Mouse (Mus musculus): Measurements from ENCODE around the gene Lypd5. TPM values are rescaled to one million over a fixed set of nuclear protein-coding genes. Genes with fewer than 3 reads are reported as not detected.
"Not testable (repeated sequence)": the region's sequence is repeated elsewhere in the genome, so short reads cannot be mapped to it uniquely, and the experiment has no call there.

Gene Lypd5
- total RNA-seq, 2 experiments from 2014 or later, result not detected

DNA sequence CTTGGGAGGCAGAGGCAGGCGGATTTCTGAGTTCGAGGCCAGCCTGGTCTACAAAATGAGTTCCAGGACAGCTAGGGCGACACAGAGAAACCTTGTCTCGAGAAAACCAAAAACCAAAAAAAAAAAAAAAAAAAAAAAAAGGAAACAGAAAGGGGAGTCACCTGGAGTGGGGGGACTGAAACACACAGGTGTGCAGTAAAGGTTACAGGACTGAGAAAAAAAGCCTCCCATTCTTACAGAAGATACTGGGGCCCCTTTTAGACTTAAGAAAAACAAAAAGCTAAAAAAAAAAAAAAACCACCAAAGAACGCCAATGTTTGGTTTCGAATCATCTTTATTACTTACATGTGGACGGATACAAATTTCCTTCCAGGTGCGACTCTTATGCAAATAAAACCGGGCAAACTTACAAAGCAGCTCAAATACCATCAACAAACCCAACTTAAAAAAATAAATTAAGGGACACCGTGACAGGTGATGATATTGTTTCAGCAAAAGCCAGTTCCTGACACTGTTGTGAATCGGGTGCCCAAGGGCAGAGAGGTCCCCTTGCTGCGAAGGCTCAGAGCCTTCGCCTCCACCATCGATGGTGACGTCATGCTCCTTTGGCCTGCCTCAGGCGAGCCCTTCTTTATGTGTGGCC is 33.9 kb downstream of the Lypd5 start:
- no peak for DNase-seq

- no peak for DNase-seq
These were observed 35.1 kb downstream of the Lypd5 start for GRCm38 (mm10) chr7:24384070-24384469.

DNA sequence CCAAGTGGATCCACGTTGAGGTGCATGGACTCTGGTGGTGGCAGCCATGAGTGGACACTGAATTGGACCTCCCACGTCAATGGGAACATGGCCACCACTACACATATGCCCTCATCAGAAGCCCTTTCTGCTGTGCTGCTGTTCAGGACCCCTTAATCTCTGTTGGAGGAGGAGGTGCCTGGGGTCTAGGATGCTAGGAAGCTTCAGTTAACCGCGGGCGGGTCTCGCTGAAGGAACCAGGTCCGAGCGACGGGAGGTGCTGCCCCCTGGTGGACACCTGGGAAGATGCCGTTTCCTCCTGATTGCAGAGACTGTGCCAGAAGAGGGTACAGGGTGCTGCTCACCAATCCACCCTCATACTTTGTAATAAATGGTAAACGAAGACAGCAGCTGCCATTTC is 35.8 kb downstream of the Lypd5 start:
- no peak for DNase-seq

GRCm38 (mm10) chr7:24387059-24387556 is 38.1 kb downstream of the Lypd5 start:
- peak; percentile 68 for DNase-seq

- peak; percentile 6 for DNase-seq
These were observed 40.7 kb downstream of the Lypd5 start for GRCm38 (mm10) chr7:24389516-24390187.

GRCm38 (mm10) chr7:24390512-24390911 is 41.5 kb downstream of the Lypd5 start:
- no peak for DNase-seq

DNA sequence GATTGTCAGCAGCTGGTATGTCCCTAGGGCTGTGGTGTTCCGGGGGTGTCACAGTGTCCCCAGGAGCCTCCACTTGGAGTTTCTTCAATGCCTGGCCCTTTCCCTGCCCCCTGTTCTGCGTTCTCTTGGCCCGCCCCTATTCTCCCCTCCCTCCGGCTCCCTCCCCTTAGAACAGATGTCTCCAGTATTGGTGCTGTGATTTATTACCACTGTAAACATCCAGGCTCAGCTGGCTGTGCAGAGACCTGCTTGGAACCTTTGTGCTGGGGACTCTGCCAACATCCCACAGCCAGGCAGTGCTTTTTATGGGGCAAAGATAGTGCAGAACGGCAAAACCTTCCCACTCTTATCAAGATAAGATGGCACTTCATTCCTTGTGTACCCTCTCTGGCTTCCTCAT is 42.1 kb downstream of the Lypd5 start:
- DNase-seq, result no peak

GRCm38 (mm10) chr7:24391687-24392086 is 42.7 kb downstream of the Lypd5 start:
- DNase-seq, result no peak

- DNase-seq, result no peak
These were observed 45.1 kb downstream of the Lypd5 start for GRCm38 (mm10) chr7:24394054-24394453.

- DNase-seq, result no peak
These were observed 45.6 kb downstream of the Lypd5 start for GRCm38 (mm10) chr7:24394475-24395161.

GRCm38 (mm10) chr7:24396832-24397231 is 47.8 kb downstream of the Lypd5 start:
- no peak for DNase-seq

GRCm38 (mm10) chr7:24398364-24398913 is 49.4 kb downstream of the Lypd5 start:
- no peak for DNase-seq

DNA sequence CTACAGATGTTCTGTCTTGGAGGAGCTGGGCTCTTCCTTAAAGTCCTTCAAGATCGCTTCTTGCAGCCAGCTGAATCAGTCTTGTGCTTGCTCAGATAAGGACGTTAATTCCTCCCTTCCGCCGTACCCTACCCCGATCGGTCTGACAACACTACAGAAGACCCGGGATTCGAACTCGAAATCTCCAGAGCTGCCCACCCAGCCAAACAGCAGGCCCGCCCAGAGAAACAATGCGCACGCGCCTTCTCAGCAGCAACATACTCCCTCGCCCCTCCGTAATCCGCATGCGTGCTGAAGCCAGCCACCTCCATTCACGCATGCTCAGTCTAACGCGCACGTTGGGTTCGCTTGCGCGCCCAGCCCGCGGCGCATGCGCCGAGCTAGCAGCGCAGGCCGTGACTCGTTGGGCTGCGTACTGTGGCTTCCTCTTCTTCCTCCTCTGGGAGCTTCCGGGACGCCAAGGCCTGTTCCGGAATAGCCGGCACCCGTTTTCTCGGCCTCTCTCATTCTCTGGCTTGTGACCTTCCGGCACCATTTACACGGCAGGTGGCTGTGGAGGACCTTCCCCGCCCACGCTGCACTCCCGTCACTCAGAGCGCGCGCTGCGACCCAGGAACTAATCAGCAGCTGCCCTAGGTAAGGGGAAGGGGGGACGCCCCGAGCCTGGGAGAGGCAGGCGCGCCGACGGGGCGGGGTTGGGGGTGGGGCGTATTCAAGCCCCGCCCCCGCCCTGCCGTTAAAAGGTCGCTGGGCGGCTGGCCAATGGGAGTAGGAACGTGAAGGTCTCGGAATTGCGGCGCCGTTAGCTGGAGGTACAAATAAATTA is 50.5 kb downstream of the Lypd5 start, which contains the start of gene Smg9:
Smg9 (plus strand) TSS at position 364 of the 826 bp plus-strand sequence.
- DNase-seq, result peak; percentile 97

GRCm38 (mm10) chr7:24400082-24400452 is 51.1 kb downstream of the Lypd5 start:
- peak; percentile 6 for DNase-seq

DNA sequence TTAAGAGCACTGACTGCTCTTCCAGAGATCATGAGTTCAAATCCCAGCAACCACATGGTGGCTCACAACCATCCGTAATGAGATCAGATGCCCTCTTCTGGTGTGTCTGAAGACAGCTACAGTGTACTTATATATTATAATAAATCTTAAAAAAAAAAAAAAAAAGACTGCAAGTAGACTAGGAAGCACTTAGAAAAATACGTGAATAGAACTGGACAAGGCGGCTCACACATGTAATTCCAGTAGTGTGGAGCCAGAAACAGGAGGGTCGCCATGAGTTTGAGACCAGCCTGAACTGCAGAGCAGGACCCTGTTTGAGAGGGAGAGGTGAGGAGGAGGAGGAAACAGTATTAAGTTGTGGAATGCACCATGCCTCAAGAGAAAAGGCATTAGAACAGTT is 51.5 kb downstream of the Lypd5 start:
- DNase-seq, result not testable (repeated sequence)

- no peak for DNase-seq
These were observed 53.9 kb downstream of the Lypd5 start for GRCm38 (mm10) chr7:24402851-24403250.

Small RNA genes within 50 kb of the gene (microRNA-seq; reads per million reads assigned to microRNA genes)
- gene Gm27592 (ENCODE audit: borderline replicate concordance in 2 of 2), result 0 reads per million in 2 experiments

Other genes with a start within 250 kb of the Lypd5 start
- 1 to 10 TPM; 4.9 TPM for gene Zfp112, start 236.9 kb upstream of the Lypd5 start, total RNA-seq (2021)
- 1 to 10 TPM; 4.1 to 4.6 TPM for gene Zfp235, start 215.0 kb upstream of the Lypd5 start, total RNA-seq (2021)
- gene Zfp114, start 174.1 kb upstream of the Lypd5 start, total RNA-seq (2021), result not detected
- 1 to 10 TPM; 2.5 to 2.6 TPM for gene Zfp111, start 137.8 kb upstream of the Lypd5 start, total RNA-seq (2021)
- gene Zfp109, start 111.6 kb upstream of the Lypd5 start, total RNA-seq (2021), result 1 to 10 TPM; 2.2 TPM
- gene Zfp108, start 94.4 kb upstream of the Lypd5 start, total RNA-seq (2021), result 1 to 10 TPM; 1.4 to 1.9 TPM
- 1 to 10 TPM; 3.6 to 4.4 TPM for gene Zfp93, start 78.8 kb upstream of the Lypd5 start, total RNA-seq (2021)
- 1 to 10 TPM; 2.9 to 3.2 TPM for gene Zfp61, start 48.0 kb upstream of the Lypd5 start, total RNA-seq (2021)
- gene Zfp94, start 32.5 kb upstream of the Lypd5 start, total RNA-seq (2021), result 1 to 10 TPM; 1.3 to 1.8 TPM
- gene Tescl, start 15.3 kb upstream of the Lypd5 start, total RNA-seq (2021), result not detected
- gene Kcnn4, start 21.1 kb downstream of the Lypd5 start, total RNA-seq (2021), result under 1 TPM; 0.13 to 0.70 TPM
- gene Smg9, start 50.4 kb downstream of the Lypd5 start, total RNA-seq (2021), result 10 to 100 TPM in 1 of 2 experiments, 1 to 10 TPM in 1; 8.2 to 11.0 TPM
- not detected for gene Irgc1, start 103.1 kb downstream of the Lypd5 start, total RNA-seq (2021)
- under 1 TPM in 1 of 2 experiments, not detected in 1; 0.75 TPM for gene Plaur, start 113.3 kb downstream of the Lypd5 start, total RNA-seq (2021)
- gene Cadm4, start 132.8 kb downstream of the Lypd5 start, total RNA-seq (2021), result 1 to 10 TPM; 4.4 to 4.5 TPM
- gene Zfp428, start 157.8 kb downstream of the Lypd5 start, total RNA-seq (2021), result 1 to 10 TPM; 4.0 TPM
- not detected for gene AC161166.1, start 163.3 kb downstream of the Lypd5 start, total RNA-seq (2021)
- gene Irgq, start 181.5 kb downstream of the Lypd5 start, total RNA-seq (2021), result 10 to 100 TPM; 12.3 to 13.0 TPM
- gene Pinlyp, start 196.9 kb downstream of the Lypd5 start, total RNA-seq (2021), result not detected
- 10 to 100 TPM; 15.8 to 17.5 TPM for gene Xrcc1, start 197.1 kb downstream of the Lypd5 start, total RNA-seq (2021)
- 10 to 100 TPM; 21.6 to 25.9 TPM for gene Ethe1, start 238.3 kb downstream of the Lypd5 start, total RNA-seq (2021)
- gene Zfp575, start 238.4 kb downstream of the Lypd5 start, total RNA-seq (2021), result under 1 TPM in 1 of 2 experiments, not detected in 1; 0.13 TPM